Mouse (Mus musculus) lung, embryonic 14.5 days (tissue): ENCODE measurements around the gene Snx30. TPM values are rescaled to one million over a fixed set of nuclear protein-coding genes. Genes with fewer than 3 reads are reported as not detected.
A peak's percentile ranks its signal among the peaks of the same experiment; 100 is the strongest.

ENCODE experiments used
- ATAC-seq: fragments of 200-750 bp; cut with Nextera tagmentation; 2 replicates; pipeline ENCODE4 v1.8.0; 2017; ENCODE audit warnings: mild to moderate bottlenecking, moderate TSS enrichment, moderate library complexity; ENCODE audit not compliant: insufficient read depth
- DNase-seq: peaks from one replicate; pipeline ENCODE4 v3.0.0-alpha.2; 2015
- H3K27ac ChIP-seq: fragments of 300-500 bp; sonication (generic); 2 replicates; pipeline ENCODE4 v1.5.1; 2014; ENCODE audit warnings: low read depth, mild to moderate bottlenecking, moderate library complexity
- H3K27me3 ChIP-seq: fragments of 300-500 bp; sonication (generic); 2 replicates; pipeline ENCODE4 v1.6.1; 2014; ENCODE audit warnings: low read length, control low read depth; ENCODE audit not compliant: insufficient read depth
- H3K36me3 ChIP-seq: fragments of 300-500 bp; sonication (generic); 2 replicates; pipeline ENCODE4 v1.6.1; 2014; ENCODE audit warnings: control low read depth; ENCODE audit not compliant: insufficient read depth
- H3K4me1 ChIP-seq: fragments of 300-500 bp; sonication (generic); 2 replicates; pipeline ENCODE4 v1.6.1; 2014; ENCODE audit warnings: antibody characterized with exemption, control low read depth; ENCODE audit not compliant: insufficient read depth
- H3K4me2 ChIP-seq: fragments of 300-500 bp; sonication (generic); 2 replicates; pipeline ENCODE4 v1.6.1; 2014; ENCODE audit warnings: mild to moderate bottlenecking
- H3K4me3 ChIP-seq: fragments of 300-500 bp; sonication (generic); 2 replicates; pipeline ENCODE4 v1.5.1; 2014; ENCODE audit warnings: low read depth, low read length
- H3K9ac ChIP-seq: fragments of 300-500 bp; sonication (generic); 2 replicates; pipeline ENCODE4 v1.6.1; 2014
- H3K9me3 ChIP-seq: fragments of 300-500 bp; sonication (generic); 2 replicates; pipeline ENCODE4 v1.6.1; 2016; ENCODE audit warnings: low read depth, low read length, control low read depth
- CTCF ChIP-seq: IDR thresholded peaks from 2 replicates; pipeline ENCODE4 v1.5.1; 2016; ENCODE audit warnings: antibody characterized with exemption, low read depth
- WGBS: fragments of 180-500 bp; shearing (Covaris S2); extraction: QIAGEN DNeasy Blood & Tissue Kit; methylation state at CpG from one replicate; pipeline ENCODE4 v1.1.7; 2014; 5-methylcytosine and 5-hydroxymethylcytosine counted together
- polyA plus RNA-seq: library from polyadenylated mRNA; unstranded; fragments of >200 nt; fragmentation: Nextera tagmentation; extraction: Ambion mirVana; gene quantifications from 2 replicates; pipeline ENCODE4 v1.2.1, GENCODE M21; 2014

Snx30 gene
- polyA plus RNA-seq, 1 experiment from 2014 or later: 10.6 TPM

GRCm38 (mm10) chr4:59859693-59860425 is 54.2 kb downstream of the Snx30 start:
- no peak for TF ChIP-seq CTCF
- peak; percentile 64 for DNase-seq
- Histone ChIP-seq H3K27ac (peak overlapping the region; percentile 64; the same call in 1 of the 2 replicates), H3K4me2 (no peak overlapping the region), H3K27me3 (no peaks in the 10 kb centered on the region), H3K4me1 (peaks cover 4% of the 10 kb centered on the region; the same call in 1 of the 2 replicates), H3K36me3 (no peaks in the 10 kb centered on the region; the same call in 1 of the 2 replicates), H3K9me3 (no peaks in the 10 kb centered on the region), H3K4me3 (no peak overlapping the region), H3K9ac (no peak overlapping the region)
- ATAC-seq: peak; percentile 89
- 51% methylated on average over 16 of the region's 16 CpGs for WGBS

- no peak overlapping the region for H3K4me3 ChIP-seq
- no peaks in the 10 kb centered on the region for H3K27me3 ChIP-seq
- no peaks in the 10 kb centered on the region for H3K9me3 ChIP-seq
- no peaks in the 10 kb centered on the region; the same call in 1 of the 2 replicates for H3K36me3 ChIP-seq
- no peak overlapping the region for H3K4me2 ChIP-seq
- 42% methylated on average over 2 of the region's 2 CpGs for WGBS
- peaks cover 4% of the 10 kb centered on the region; the same call in 1 of the 2 replicates for H3K4me1 ChIP-seq
- H3K9ac ChIP-seq: no peak overlapping the region
- no peak for TF ChIP-seq CTCF
- no peak for ATAC-seq
- 0 out of 2 replicates have a peak overlapping the region, but pooled peaks have one; percentile 64 for H3K27ac ChIP-seq
- no peak for DNase-seq
Observed at GRCm38 (mm10) chr4:59860431-59860830, 54.8 kb downstream of the Snx30 start.

- Histone ChIP-seq H3K4me2 (no peak overlapping the region), H3K27me3 (no peaks in the 10 kb centered on the region), H3K4me3 (no peak overlapping the region), H3K27ac (no peak overlapping the region), H3K4me1 (peaks cover 4% of the 10 kb centered on the region; the same call in 1 of the 2 replicates), H3K36me3 (no peaks in the 10 kb centered on the region; the same call in 1 of the 2 replicates), H3K9me3 (no peaks in the 10 kb centered on the region), H3K9ac (no peak overlapping the region)
- 41% methylated on average over 4 of the region's 4 CpGs for WGBS
- no peak for TF ChIP-seq CTCF
- ATAC-seq (no peak), DNase-seq (no peak)
Observed at GRCm38 (mm10) chr4:59861871-59862270, 56.2 kb downstream of the Snx30 start.

GRCm38 (mm10) chr4:59862335-59862734 is 56.7 kb downstream of the Snx30 start:
- Histone ChIP-seq H3K4me2 (no peak overlapping the region), H3K27ac (no peak overlapping the region), H3K9ac (no peak overlapping the region), H3K27me3 (no peaks in the 10 kb centered on the region), H3K4me1 (peaks cover 4% of the 10 kb centered on the region; the same call in 1 of the 2 replicates), H3K36me3 (no peaks in the 10 kb centered on the region; the same call in 1 of the 2 replicates), H3K4me3 (no peak overlapping the region), H3K9me3 (no peaks in the 10 kb centered on the region)
- DNase-seq (no peak), ATAC-seq (no peak)
- TF ChIP-seq CTCF: no peak
- WGBS: 88% methylated on average over 1 of the region's 1 CpGs

GRCm38 (mm10) chr4:59863869-59864268 is 58.2 kb downstream of the Snx30 start:
- Histone ChIP-seq H3K4me2 (no peak overlapping the region), H3K36me3 (no peaks in the 10 kb centered on the region), H3K27me3 (no peaks in the 10 kb centered on the region), H3K9me3 (no peaks in the 10 kb centered on the region), H3K4me1 (peaks cover 4% of the 10 kb centered on the region; the same call in 1 of the 2 replicates), H3K9ac (no peak overlapping the region), H3K27ac (no peak overlapping the region), H3K4me3 (no peak overlapping the region)
- no peak for ATAC-seq
- peak; percentile 46 for DNase-seq
- whole genome bisulfite sequencing: 66% methylated on average over 6 of the region's 6 CpGs
- TF ChIP-seq CTCF: no peak

GRCm38 (mm10) chr4:59868086-59868485 is 62.4 kb downstream of the Snx30 start:
- Histone ChIP-seq H3K27me3 (no peaks in the 10 kb centered on the region), H3K4me1 (peaks cover 9% of the 10 kb centered on the region), H3K27ac (no peak overlapping the region), H3K36me3 (no peaks in the 10 kb centered on the region), H3K4me3 (no peak overlapping the region), H3K4me2 (no peak overlapping the region), H3K9ac (no peak overlapping the region), H3K9me3 (no peaks in the 10 kb centered on the region)
- no peak for TF ChIP-seq CTCF
- 80% methylated on average over 11 of the region's 11 CpGs for WGBS
- DNase-seq (no peak), ATAC-seq (no peak)

- TF ChIP-seq CTCF: no peak
- no peaks in the 10 kb centered on the region for H3K27me3 ChIP-seq
- no peaks in the 10 kb centered on the region for H3K9me3 ChIP-seq
- ATAC-seq: peak; percentile 61
- no peak overlapping the region for H3K4me2 ChIP-seq
- no peak overlapping the region for H3K9ac ChIP-seq
- 38% methylated on average over 6 of the region's 6 CpGs for WGBS
- no peak overlapping the region for H3K27ac ChIP-seq
- DNase-seq: peak; percentile 88
- no peak overlapping the region for H3K4me3 ChIP-seq
- H3K36me3 ChIP-seq: no peaks in the 10 kb centered on the region
- peaks cover 9% of the 10 kb centered on the region for H3K4me1 ChIP-seq
Observed at GRCm38 (mm10) chr4:59869488-59870057, 63.9 kb downstream of the Snx30 start.
